Mouse (Mus musculus) kidney, postnatal 14 days (tissue): ENCODE measurements around the gene Cdk5.

Experiments
- DNase-seq: peaks from one replicate; pipeline ENCODE4 v3.0.0; 2022; ENCODE audit warnings: mixed read lengths

Gene Cdk5

GRCm38 (mm10) chr5:24423129-24424003, at the start of gene Cdk5, which contains the start of gene Slc4a2:
Cdk5 (minus strand) TSS chr5:24423530.
Slc4a2 (plus strand) TSS chr5:24423837.
- DNase-seq, result peak; percentile 99

- DNase-seq, result peak; percentile 87
Observed at GRCm38 (mm10) chr5:24470600-24470999, 47.3 kb upstream of the Cdk5 start.

DNA sequence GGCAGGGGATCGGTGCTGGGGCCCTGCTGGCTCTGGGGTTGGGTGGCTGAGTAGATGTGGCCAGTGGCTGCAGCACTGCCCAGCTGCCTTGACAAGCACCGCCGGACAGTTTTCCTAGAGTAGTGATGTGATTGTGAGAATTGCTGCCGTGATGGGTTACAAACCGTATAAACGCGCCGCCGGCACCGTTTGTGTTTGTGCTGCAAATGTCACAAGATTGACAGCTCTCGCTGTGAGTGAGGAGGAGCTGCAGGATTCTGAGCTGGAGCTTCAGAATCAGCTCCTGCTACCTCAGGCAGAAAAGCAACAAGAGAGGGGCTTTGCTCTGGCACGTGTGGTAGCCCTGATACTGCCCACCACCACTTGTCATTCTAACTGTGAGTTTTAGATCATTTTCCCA, 43.4 kb upstream of the Cdk5 start:
- no peak for DNase-seq

DNA sequence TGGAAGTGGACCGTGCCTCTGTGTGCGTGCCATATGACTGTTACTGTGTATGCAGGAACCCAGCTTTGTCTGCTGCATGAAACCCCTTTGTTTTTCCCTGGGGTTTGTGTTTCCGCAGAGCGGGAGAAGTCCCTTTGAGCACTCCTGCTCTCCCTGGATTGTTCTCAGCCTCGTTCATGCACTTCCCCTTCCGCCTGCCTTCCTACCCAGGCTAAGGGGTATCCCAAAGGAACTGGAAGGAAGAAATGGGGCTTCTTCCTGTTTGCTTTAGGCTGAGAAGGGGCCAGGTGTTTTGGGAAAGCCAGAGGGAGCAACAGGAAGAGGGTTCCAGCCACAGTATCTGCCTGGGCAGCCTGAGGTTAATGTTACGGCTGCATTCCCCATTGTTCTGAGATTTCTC, 32.3 kb upstream of the Cdk5 start:
- no peak for DNase-seq

DNA sequence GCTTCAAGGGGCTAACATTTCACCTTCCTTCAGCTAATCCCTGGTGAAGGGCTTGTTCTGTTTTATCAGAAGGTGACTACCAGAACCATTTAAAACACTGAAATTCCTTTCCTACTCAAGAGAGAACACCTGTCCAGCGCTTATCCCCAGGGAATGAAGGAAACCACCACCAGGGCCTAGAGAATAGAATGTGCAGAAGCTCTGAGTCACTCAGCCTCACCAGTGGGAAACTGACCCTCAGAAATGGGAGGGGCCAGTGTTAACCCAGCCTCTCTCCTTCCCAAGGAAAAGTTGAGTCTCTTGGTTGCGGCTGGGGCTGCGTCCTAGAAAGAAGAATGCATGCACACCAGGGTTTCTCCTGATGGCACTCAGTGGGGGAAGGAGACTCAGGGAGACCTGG, 31.7 kb upstream of the Cdk5 start:
- DNase-seq, result no peak

DNA sequence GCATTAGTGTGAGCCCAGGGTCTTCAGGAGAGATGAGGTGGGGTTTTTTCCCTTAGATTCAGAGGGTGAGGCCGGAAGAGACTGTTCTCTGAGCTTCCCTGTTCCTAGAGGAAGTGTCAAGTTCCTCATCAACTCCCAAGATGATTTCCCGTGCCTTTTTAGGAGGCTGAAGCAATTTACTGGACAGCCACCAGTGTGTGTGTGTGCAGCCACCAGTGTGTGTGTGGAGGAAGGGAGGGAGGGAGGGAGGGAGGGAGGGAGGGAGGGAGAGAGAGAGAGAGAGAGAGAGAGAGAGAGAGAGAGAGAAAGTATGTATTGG, 30.6 kb upstream of the Cdk5 start:
- DNase-seq, result no peak

DNA sequence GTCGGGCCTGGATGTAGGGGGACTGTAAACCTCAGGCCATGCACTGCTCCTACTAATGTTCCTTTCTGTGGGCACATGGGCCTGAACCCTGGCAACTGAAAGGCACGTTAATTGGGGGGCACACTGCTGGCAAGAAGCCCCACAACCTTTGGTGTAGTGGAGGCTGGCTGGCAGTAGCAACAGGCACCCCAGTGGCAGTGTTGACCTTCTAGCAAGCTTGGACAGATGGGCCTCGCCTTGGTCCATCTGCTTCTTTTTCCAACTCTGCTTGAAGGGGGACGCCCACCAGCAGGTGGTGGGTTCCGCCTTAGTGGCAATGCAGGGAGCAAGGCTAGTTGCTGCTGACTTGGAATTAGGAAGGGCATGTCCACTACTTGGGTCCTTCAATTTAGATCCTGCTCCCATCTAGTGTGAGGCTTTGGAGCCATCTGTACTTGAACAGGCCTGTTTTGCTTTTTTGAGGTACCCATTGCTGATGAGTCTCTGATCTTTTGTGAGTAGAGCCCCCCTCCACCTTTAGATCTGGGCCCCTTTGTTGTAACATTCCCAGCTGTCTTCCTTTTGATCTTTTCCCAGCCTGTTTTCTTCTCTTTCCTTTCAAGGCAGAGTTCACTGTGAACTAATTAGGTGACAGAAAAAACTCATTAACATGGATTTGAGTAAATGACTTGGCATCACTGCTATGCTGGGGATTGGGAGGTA, 30.1 kb upstream of the Cdk5 start:
- DNase-seq, result no peak

DNA sequence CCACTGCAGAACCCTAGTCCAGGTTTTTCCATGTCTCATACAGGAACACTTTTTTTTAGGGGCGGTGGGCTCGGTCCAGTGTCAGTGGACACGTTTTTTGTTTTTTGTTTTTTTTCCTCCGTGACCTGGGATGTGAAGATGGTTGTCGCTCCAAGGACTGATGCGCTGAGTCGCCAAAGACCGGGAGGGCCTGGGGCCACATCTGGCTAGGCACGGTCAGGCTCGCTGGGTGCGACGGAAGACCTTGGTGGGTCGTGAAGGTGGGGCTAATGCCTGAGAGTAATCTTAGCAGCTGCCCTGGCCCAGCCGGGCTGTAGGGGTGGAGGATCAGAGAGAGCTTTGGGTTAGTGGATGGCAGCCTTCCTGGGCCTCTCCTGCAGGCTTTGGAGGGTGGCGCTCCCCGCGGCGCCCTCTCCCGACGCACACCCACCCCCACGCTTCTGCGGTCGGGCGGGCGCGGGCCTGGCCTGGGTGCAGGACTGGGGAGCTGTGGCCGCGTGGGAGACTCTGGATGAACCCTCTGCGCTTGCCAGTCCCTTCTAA, 29.4 kb upstream of the Cdk5 start:
- no peak for DNase-seq

DNA sequence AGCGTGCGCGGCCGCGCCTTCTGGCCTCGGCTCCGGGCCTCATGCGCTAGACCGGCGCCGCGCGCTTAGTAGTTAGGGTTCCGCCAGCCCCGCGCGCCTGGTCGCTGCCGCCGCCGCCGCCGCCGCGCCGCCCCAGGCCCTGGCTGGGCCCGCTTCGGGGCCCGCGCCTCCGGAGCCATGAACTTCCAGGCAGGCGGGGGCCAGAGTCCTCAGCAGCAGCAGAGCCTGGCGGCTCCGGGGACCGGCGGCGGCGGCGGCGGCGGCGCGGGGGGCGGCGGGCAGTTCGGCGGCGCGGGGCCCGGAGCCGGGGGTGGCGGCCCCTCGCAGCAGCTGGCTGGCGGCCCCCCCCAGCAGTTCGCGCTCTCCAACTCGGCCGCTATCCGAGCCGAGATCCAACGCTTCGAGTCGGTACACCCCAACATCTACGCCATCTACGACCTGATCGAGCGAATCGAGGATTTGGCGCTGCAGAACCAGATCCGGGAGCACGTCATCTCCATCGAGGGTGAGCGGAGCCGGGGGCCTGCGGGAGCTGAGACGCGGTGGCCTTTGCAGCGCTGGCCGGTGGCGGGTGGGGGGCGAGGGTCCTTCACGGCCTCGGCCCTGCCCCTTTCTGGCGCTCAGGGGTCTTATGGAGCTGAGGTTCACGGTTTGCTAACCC, 28.8 kb upstream of the Cdk5 start, which contains the start of gene Agap3:
Agap3 (plus strand) TSS at position 148 of the 661 bp plus-strand sequence.
- DNase-seq, result peak; percentile 55

DNA sequence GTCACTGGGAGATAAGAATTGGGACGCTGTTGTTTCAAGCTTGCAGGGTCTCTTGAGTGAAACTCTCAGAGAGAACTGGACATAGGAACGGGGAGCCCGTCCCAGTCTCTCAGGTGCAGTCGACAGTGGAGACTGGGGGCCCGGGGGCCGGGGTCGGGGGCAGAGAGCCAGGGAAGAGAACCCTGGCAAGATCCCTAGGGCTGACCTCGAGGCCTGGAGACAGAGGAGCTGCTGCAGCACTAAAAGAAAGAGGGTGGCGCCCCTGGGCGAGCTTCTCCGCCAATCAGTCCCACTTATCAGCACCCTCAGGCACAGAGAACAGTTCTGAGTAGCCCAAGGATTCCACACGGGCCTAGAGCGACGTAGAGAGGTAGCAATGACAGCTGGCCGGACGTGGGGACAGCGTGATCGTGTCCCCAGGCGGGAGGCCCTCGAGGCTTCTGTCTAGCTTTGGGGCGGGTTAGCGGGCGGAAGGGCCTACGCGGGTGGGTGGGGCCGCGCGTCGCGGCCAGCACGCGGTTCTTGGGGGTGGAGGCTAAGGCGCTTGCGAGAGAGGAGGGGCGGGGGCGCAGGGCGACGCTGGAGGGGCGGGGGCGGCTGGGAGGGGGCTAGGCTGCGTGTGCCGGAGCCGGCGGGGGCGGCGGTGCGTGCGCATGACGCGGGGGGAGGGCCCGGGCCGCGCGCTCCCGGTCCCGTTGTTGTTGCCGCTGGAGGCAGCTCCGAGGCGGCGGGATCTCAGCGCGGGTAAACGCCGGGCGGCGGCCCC, 28.1 kb upstream of the Cdk5 start:
- DNase-seq, result peak; percentile 94

GRCm38 (mm10) chr5:24447624-24448298, 24.4 kb upstream of the Cdk5 start, which contains the start of gene Tmub1:
Tmub1 (minus strand) TSS chr5:24447854.
- DNase-seq, result peak; percentile 91

DNA sequence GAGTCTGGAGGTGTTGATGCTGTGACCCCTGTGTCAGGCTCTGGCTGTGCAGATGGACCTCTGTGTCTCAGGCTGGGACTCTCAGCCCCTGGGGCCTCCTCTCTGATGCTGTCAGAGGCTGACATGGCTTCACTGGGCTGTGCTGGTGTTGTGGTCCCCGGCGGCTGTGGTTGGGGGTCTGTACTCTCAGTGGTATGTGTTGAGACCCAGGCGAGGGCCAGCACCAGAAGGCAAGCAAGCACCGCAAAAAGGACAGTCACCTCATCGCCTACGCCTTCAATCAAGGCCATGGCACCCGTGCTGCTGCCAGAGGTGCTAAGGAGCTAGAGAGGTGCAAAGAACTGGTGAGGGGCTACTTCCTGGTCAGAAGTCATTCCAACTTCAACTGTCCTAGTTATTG, 23.3 kb upstream of the Cdk5 start:
- DNase-seq, result no peak

DNA sequence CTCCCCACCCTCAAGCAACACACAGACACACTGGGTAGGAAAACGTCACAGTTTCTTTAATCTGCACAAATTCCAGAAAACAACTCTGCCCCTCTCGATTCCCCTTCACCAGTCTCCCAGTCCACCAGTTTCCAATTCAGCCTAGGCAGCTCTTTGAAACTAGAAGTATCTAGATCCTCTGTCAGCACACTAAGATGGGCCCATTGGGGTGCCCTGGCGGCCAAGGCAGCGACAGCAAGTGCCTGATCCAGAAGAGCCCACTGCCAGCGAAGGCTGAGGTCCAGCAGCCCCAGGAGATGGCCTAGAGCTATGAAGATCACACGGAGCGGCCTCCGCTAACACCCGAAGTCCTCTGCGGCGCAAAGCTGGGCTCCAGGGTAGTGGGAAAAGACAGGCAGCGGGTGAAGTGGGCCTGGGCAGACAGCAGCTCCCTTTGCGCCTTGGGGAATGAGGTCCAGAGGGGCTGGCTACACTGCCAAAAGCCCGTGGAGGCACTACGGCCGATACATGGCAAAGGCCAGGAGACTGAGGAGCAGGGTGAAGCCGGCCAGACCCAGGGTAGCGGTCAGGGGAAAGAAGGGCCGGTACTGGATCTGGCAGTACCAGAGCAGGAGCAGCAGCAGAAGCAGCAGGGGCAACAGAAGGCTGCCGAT, 22.2 kb upstream of the Cdk5 start:
- DNase-seq, result no peak

DNA sequence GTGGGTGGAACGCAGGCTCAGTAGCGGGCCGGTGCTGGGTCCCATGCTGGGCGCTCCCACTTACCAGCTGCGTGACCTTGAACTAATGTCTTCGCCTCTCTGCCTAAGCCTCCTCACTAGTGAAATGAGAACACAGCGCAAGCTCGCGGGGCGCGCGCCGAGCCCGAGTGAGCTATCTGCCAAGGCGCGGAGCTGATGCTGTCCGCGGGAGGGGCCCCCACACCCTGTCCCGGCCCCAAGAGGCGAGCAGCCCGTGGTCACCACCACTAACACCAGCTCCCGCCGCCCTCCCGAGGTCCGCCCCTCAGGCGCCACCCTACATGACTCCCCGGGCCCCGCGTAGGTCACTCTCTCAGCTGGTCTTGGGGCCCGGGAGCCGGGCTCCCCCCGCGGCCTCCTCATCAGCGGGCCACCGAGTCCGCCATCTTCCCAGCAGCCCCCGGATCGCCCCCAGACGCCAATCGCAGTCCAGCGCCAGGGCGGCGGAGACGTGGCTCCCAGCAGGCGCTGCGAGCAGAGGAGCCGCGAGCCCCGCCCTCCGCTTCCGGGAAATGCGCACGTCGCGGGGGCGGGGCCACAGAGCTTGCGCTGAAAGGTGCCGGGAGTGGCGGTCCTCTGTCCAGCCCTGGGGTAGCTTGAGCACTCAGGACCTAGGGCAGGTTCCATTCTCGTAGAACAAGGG, 21.6 kb upstream of the Cdk5 start, which contains the start of gene Fastk:
Fastk (minus strand) TSS at position 542 of the 682 bp plus-strand sequence.
- peak; percentile 97 for DNase-seq

GRCm38 (mm10) chr5:24443927-24444326, 20.6 kb upstream of the Cdk5 start:
- no peak for DNase-seq

DNA sequence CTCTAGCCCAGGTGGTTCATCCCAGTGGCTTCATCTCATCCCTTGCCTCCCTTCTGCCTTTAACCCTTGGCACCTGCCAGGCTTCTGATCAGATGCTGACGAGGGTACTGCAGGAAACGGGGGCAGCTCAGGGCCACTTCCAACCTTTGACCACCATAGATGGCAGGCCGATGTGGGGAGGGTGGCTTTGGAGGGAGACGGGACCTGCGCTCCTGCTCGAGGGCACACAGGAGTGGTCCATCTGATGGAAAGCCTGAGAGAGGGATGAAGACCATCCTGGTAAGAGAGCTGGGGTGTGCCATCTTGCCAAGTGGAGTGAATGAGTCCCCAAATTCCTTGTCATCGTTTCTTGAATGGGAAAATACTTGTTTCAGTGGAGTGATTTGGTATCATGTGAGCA, 19.9 kb upstream of the Cdk5 start:
- DNase-seq, result no peak

DNA sequence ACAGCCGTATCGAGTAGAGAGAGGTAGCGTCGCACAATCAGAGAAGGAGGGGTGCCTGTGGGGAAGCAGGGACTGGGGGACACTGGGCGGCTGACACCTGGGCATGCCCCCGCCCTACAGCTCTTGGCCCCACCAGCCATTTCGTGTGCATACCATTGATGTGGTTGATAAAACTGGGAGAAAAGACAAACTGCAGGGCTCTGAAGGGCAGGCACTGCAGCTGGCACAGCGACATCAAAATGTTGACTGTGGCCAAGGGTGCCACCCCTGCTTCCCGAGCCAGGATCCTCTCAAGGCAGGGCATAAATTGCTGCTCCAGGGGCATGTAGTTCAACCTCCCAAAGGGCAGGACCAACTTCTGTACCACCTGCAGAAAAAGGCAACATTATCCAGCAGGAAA, 18.7 kb upstream of the Cdk5 start:
- DNase-seq, result no peak

DNA sequence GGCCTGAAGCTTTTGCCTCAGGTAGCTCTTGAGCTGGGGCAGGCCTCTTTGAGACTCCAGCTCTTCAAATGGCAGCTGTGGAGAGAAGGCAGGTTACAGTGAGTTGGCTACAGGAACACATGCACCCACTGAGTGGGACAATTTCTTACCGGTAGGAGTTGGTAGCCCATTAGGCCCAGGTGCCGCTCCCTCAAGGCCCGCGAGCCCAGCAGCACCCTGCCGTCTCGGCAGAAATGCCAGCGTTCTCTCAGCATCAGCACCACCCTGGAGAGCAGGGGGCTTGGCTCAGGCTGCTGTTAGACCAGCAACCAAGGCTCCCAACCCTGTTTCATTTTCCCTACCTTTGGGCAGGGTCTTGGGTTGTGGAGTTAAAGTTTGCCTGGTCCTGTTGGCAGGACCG, 17.9 kb upstream of the Cdk5 start:
- DNase-seq, result no peak

GRCm38 (mm10) chr5:24433993-24434392, 10.7 kb upstream of the Cdk5 start:
- DNase-seq, result no peak

GRCm38 (mm10) chr5:24428596-24428995, 5.3 kb upstream of the Cdk5 start:
- DNase-seq, result no peak

DNA sequence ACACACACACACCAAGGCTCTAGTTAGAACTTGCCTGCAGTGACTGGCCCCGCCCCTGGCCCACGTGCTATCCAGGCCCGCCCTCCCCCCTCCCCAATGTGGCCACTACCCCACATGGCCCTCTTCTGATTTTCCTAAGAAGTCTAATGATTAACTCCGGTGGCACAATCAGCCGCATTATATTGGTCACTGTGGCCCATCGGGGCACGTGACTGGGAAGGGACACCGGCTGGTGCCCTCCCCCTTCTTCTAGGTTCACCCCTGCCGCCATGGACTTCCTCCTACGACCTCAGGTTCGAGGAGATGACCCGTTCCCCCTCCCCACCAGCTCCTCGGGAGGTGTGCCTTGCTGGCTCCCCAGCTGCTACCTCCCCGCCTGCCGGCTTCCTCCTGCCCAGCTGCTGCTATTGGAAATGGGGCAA, 4.7 kb upstream of the Cdk5 start:
- peak; percentile 87 for DNase-seq
